Mouse (Mus musculus): Measurements from ENCODE around the gene Gm16181.

DNA sequence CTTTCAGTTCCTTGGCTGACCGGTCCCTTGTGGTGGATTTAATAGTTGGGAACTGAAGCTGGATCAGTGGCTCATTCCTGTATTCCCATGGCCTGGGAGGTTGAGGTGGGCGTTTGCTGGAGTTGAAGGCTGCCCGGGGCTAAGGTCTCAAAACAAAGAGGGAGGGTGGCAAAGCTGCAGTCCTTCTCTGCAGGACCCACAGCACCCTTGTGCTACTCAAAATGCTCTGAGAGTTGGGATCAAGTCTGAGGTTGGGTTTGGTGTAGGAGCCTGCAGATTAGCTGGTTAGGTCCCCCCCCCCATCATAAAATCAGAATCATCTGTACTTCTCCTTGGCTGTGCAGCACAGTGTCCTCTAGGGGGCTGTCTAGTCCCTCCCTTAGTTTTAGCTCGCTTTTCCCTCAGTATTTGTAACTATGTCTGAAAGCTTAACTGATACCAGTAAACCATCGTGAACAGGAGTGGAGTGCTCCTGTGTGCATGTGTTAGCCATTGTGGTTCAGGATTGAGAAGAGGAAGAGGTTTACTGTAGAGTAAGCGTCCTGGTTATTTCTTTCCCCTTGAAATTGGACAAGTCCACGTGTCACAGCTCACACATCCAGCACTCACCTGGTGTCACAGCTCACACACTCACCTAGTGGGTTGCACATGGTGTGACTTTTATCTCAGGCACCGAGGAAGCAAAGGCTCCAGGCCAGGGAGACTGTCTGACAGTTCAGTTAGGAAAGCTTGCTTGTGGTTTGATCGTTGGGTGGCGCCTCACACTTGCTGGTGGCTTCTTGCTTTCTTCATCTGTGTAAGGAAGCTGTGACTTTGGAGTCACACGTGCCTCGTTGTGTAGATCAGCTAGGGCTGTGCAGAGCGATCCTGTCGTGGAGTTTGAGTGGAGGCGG is 25.3 kb downstream of the Gm16181 start:
- no peak for TF ChIP-seq POLR2A (IDR thresholded peaks at IDR 0.05; ENCODE audit: borderline replicate concordance, low read depth, low read length)
- no peak for TF ChIP-seq CTCF (IDR thresholded peaks at IDR 0.05; ENCODE audit: low read depth, low read length)
